Mouse (Mus musculus) stomach, embryonic 14.5 days (tissue): ENCODE measurements around the gene Myo9a. TPM values are rescaled to one million over a fixed set of nuclear protein-coding genes. Genes with fewer than 3 reads are reported as not detected.

Experiments used
- ATAC-seq: fragments of 200-750 bp; cut with Nextera tagmentation; 2 replicates; pipeline ENCODE4 v1.8.0; 2017; ENCODE audit warnings: low read depth, moderate TSS enrichment; ENCODE audit not compliant: insufficient number of reproducible peaks, insufficient read depth, low FRiP score
- H3K27ac ChIP-seq: fragments of 300-500 bp; sonication (generic); 2 replicates; pipeline ENCODE4 v1.5.1; 2014; ENCODE audit warnings: mild to moderate bottlenecking, low read length, moderate library complexity, mixed read lengths
- H3K27me3 ChIP-seq: fragments of 300-500 bp; sonication (generic); 2 replicates; pipeline ENCODE4 v1.6.1; 2014; ENCODE audit warnings: low read length, control low read depth, mixed read lengths; ENCODE audit not compliant: control insufficient read depth, insufficient read depth
- H3K36me3 ChIP-seq: fragments of 300-500 bp; sonication (generic); 2 replicates; pipeline ENCODE4 v1.6.1; 2014; ENCODE audit warnings: mild to moderate bottlenecking, control low read depth, low read length, moderate library complexity, mixed read lengths; ENCODE audit not compliant: control insufficient read depth, insufficient read depth
- H3K4me1 ChIP-seq: fragments of 300-500 bp; sonication (generic); 2 replicates; pipeline ENCODE4 v1.6.1; 2014; ENCODE audit warnings: low read length, control low read depth, mixed read lengths; ENCODE audit not compliant: control insufficient read depth, insufficient read depth
- H3K4me2 ChIP-seq: fragments of 300-500 bp; sonication (generic); replicated peaks from 2 replicates; pipeline ENCODE4 v1.6.1; 2014; ENCODE audit warnings: low read depth, low read length, control low read depth
- H3K4me3 ChIP-seq: fragments of 300-500 bp; sonication (generic); 2 replicates; pipeline ENCODE4 v1.5.1; 2014; ENCODE audit warnings: low read depth, low read length, control low read depth
- H3K9ac ChIP-seq: fragments of 300-500 bp; sonication (generic); replicated peaks from 2 replicates; pipeline ENCODE4 v1.6.1; 2014; ENCODE audit warnings: low read depth, mild to moderate bottlenecking, control low read depth, low read length, moderate library complexity, mixed read lengths
- H3K9me3 ChIP-seq: fragments of 300-500 bp; sonication (generic); 2 replicates; pipeline ENCODE4 v1.6.1; 2016; ENCODE audit warnings: low read depth, low read length, control low read depth; ENCODE audit not compliant: control insufficient read depth
- WGBS: fragments of 180-500 bp; shearing (Covaris S2); extraction: QIAGEN DNeasy Blood & Tissue Kit; methylation state at CpG from one replicate; pipeline ENCODE4 v1.1.7; 2014; 5-methylcytosine and 5-hydroxymethylcytosine counted together
- polyA plus RNA-seq: library from polyadenylated mRNA; unstranded; fragments of >200 nt; fragmentation: Nextera tagmentation; extraction: Ambion mirVana; gene quantifications from 2 replicates; pipeline ENCODE4 v1.2.1, GENCODE M21; 2014

Gene Myo9a
- polyA plus RNA-seq, 1 experiment from 2014 or later = 18.9 TPM

DNA sequence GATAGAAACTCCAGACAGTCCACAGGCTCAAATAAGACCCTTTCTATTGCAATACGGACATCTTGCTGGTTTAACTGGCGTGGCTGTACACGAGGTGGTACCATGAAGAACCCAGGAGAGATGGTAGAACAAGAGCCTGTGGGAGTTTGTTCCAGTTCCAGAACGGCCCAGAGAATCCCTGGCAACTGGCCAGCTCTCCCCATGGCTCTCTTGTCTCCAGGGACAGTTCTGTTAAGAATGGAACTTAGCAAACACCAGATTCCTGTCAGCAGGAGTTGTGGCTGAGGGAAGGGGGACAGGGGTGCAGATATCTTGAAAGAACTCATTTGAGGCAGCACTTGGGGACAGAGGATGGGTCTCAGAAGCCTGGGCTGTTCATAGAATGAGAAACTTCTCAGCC is 220.6 kb downstream of the Myo9a start:
- no peak for ATAC-seq
- Histone ChIP-seq H3K27me3 (no peaks in the 10 kb centered on the region), H3K9ac (no peak overlapping the region), H3K4me3 (no peak overlapping the region), H3K36me3 (no peaks in the 10 kb centered on the region), H3K4me1 (no peaks in the 10 kb centered on the region), H3K9me3 (no peaks in the 10 kb centered on the region), H3K4me2 (no peak overlapping the region), H3K27ac (no peak overlapping the region)
- WGBS = 70% methylated on average over 4 of the region's 4 CpGs

Other genes starting within 250 kb of the Myo9a start
- gene Hexa, start 211.4 kb upstream of the Myo9a start, polyA plus RNA-seq = 86.7 and 88.1 TPM in 2 replicates
- gene Tmem202, start 211.0 kb upstream of the Myo9a start, polyA plus RNA-seq = 0.39 TPM in 1 of 2 replicates, not detected in the other
- 4.0 and 4.6 TPM in 2 replicates for gene Celf6, start 173.0 kb upstream of the Myo9a start, polyA plus RNA-seq
- 38.9 and 39.5 TPM in 2 replicates for gene Parp6, start 133.6 kb upstream of the Myo9a start, polyA plus RNA-seq
- 1,134 and 1,145 TPM in 2 replicates for gene Pkm, start 94.5 kb upstream of the Myo9a start, polyA plus RNA-seq
- gene Gramd2, start 70.8 kb upstream of the Myo9a start, polyA plus RNA-seq = 1.1 and 1.5 TPM in 2 replicates
- gene Senp8, start 186 bp upstream of the Myo9a start, polyA plus RNA-seq = 11.7 and 12.4 TPM in 2 replicates
- gene Nr2e3, start 209.8 kb downstream of the Myo9a start, polyA plus RNA-seq = not detected in 2 replicates